Mouse (Mus musculus) heart, postnatal 0 days (tissue): Measurements from ENCODE around the gene Rpl27a.

Experiments used
- CTCF ChIP-seq: IDR thresholded peaks from 2 replicates; pipeline ENCODE4 v1.5.1; 2016; ENCODE audit warnings: antibody characterized with exemption, control low read depth, low read depth
- EP300 ChIP-seq: IDR thresholded peaks from 2 replicates; pipeline ENCODE4 v1.6.1; 2016; ENCODE audit warnings: antibody characterized with exemption, low read depth

DNA sequence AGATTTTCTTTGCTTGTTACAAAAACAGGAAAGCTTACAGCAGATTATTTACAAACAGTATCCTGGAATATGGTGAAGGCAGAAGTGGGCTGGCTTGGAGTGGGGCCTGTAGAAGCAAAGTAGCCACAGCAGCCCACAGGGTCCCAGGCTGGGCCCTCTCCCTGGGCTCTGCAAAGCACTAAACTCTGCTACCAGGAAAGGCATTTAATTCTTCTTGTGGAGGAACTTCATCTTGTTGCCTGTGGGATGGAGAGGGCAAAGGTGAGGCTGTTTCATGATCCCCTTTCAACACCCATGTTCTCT is 5.4 kb downstream of the Rpl27a start:
- TF ChIP-seq CTCF, result no peak
- no peak for TF ChIP-seq EP300
